In the genomic region with DNA sequence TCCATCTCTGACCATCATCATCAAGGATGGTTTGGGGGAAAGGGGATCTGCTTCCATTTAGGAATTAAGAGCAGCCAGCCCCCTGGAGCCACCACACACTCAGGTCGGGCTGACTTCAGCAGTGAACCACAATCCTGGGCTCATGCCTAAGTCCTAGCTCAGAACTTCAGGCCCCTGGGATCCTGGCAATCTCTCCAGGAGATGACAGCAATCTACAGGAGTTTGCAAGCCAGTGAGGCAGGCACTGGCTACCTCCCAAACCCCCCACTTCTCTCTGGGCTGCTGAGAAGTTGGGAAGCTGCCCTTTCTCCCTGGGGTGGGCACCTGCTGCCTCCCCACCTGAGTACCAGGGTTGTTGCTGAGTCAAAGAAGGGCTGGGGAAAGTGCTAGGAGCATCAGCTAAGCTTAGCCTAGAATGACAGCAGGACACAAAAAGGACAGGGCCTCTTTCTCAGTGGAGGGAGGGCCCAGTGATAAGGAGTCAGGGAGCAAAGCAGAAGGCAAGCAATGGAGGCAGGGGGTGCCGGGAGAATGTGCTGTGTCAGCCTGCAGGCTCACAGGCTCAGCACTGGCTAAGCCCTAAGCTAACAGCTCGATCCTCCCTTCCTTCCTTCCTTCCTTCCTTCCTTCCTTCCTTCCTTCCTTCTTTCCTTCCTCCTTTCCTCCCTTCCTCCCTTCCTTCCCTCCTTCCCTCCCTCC, we compare ENCODE assay signal across 26 mouse cellular contexts. TPM values are rescaled to one million over a fixed set of nuclear protein-coding genes. Genes with fewer than 3 reads are reported as not detected.
DNase-seq lines count a peak whose midpoint lies in the region; ATAC-seq and TF ChIP-seq lines count a peak whose summit lies in the region.
"Had no signal": no experiment of that assay in that cellular context is flagged by ENCODE, and none has a peak within 500 bp of the region (broad histone marks: within the 10 kb centered on the region; RNA-seq: fewer than 3 reads in every experiment).

No protein-coding gene starts in this region.

- H3K27me3 ChIP-seq in heart, embryonic 13.5 days (replicated peaks), result peaks cover 74% of the 10 kb centered on the region
- no peaks in the 10 kb centered on the region for H3K27me3 ChIP-seq in heart, adult 2 months (ENCODE audit: control insufficient read depth, insufficient read depth, low read length)
- H3K27me3 ChIP-seq in hindbrain, embryonic 13.5 days, result peaks cover 68% of the 10 kb centered on the region
- H3K27me3 ChIP-seq: CH12.LX had no signal

- DNase-seq in heart, adult 2 months, result no peak
- DNase-seq in NIH3T3 (ENCODE audit: low read depth), result peak; percentile 53
- no peak for DNase-seq in spleen, adult 18-20 months
- DNase-seq: adrenal gland, postnatal 10 days; B cell, adult 2 months; cerebellum, adult 8-10 months; cerebellum, postnatal 36 days; heart, postnatal 10 days; kidney, postnatal 4 days; lung, embryonic 14.5 days; thymus, adult 18-20 months; thymus, postnatal 4 days had no signal

- no peak for TF ChIP-seq POLR2A in heart, adult 2 months (IDR thresholded peaks at IDR 0.05; ENCODE audit: insufficient read depth, low read depth, low read length)
- no peak for TF ChIP-seq POLR2A in embryonic fibroblast, embryonic 13.5 days (IDR thresholded peaks at IDR 0.05; ENCODE audit: low read depth, low read length)

- H3K4me2 ChIP-seq in heart, embryonic 13.5 days, result no peak overlapping the region
- no peak overlapping the region for H3K4me2 ChIP-seq in hindbrain, embryonic 13.5 days
- H3K4me2 ChIP-seq: forebrain, embryonic 12.5 days; heart, embryonic 11.5 days; lung, embryonic 14.5 days; neural tube, embryonic 13.5 days had no signal

- ATAC-seq in heart, embryonic 13.5 days (ENCODE audit: extremely low read depth, insufficient number of reproducible peaks, low FRiP score, low TSS enrichment), result no peak
- peak; percentile 88 for ATAC-seq in megakaryocyte progenitor cell, adult 5-6 weeks (replicated peaks; ENCODE audit: poor library complexity)
- no peak for ATAC-seq in hindbrain, embryonic 13.5 days (ENCODE audit: low FRiP score)
- ATAC-seq: activated CD4-positive, CD25-positive, alpha-beta regulatory T cell, adult 4 months; intestine, postnatal 0 days; midbrain, embryonic 16.5 days had no signal

- peak overlapping the region; percentile 39; the same call in 1 of the 2 replicates for H3K27ac ChIP-seq in heart, embryonic 13.5 days (replicated peaks)
- no peak overlapping the region for H3K27ac ChIP-seq in heart, adult 2 months
- H3K27ac ChIP-seq in embryonic fibroblast, embryonic 13.5 days (ENCODE audit: insufficient read depth, low read length), result peak overlapping the region; percentile 37
- H3K27ac ChIP-seq in hindbrain, embryonic 13.5 days, result no peak overlapping the region
- H3K27ac ChIP-seq: forebrain, embryonic 12.5 days; midbrain, embryonic 10.5 days; neural tube, embryonic 13.5 days had no signal

- peaks cover 12% of the 10 kb centered on the region for H3K4me1 ChIP-seq in heart, embryonic 13.5 days
- no peaks in the 10 kb centered on the region for H3K4me1 ChIP-seq in heart, adult 2 months (ENCODE audit: control insufficient read depth, insufficient read depth, low read length)
- no peaks in the 10 kb centered on the region for H3K4me1 ChIP-seq in embryonic fibroblast, embryonic 13.5 days (ENCODE audit: control insufficient read depth, insufficient read depth, low read length)
- no peaks in the 10 kb centered on the region for H3K4me1 ChIP-seq in hindbrain, embryonic 13.5 days (replicated peaks)

- no peak for TF ChIP-seq CTCF in heart, adult 2 months (IDR thresholded peaks at IDR 0.05)
- no peak for TF ChIP-seq CTCF in embryonic fibroblast, embryonic 13.5 days (IDR thresholded peaks at IDR 0.05; ENCODE audit: borderline replicate concordance, insufficient read depth, low read length)

- H3K9me3 ChIP-seq in heart, embryonic 13.5 days, result no peaks in the 10 kb centered on the region
- H3K9me3 ChIP-seq in hindbrain, embryonic 13.5 days, result no peaks in the 10 kb centered on the region
- H3K9me3 ChIP-seq: forebrain, embryonic 12.5 days; G1E; midbrain, embryonic 10.5 days; neural tube, embryonic 13.5 days had no signal

- no peak overlapping the region for H3K9ac ChIP-seq in heart, embryonic 13.5 days
- no peak overlapping the region for H3K9ac ChIP-seq in heart, adult 2 months (ENCODE audit: low read depth, low read length)
- H3K9ac ChIP-seq in hindbrain, embryonic 13.5 days, result no peak overlapping the region
- H3K9ac ChIP-seq: forebrain, embryonic 12.5 days; lung, embryonic 14.5 days; neural tube, embryonic 13.5 days had no signal

- 18% methylated on average over 3 of the region's 3 CpGs for WGBS in heart, embryonic 13.5 days
- WGBS in heart, adult 2 months, result 67% methylated on average over 3 of the region's 3 CpGs
- WGBS in hindbrain, embryonic 13.5 days, result 39% methylated on average over 3 of the region's 3 CpGs

- intact Hi-C loops in heart, adult 2 months (cut with DNase I), result no loop called here

- H3K4me3 ChIP-seq in heart, embryonic 13.5 days, result no peak overlapping the region
- H3K4me3 ChIP-seq in heart, adult 2 months, result no peak overlapping the region
- no peak overlapping the region for H3K4me3 ChIP-seq in embryonic fibroblast, embryonic 13.5 days (ENCODE audit: insufficient read depth, low read length)
- H3K4me3 ChIP-seq in hindbrain, embryonic 13.5 days, result no peak overlapping the region
- H3K4me3 ChIP-seq: forebrain, embryonic 12.5 days; midbrain, embryonic 10.5 days; myocyte; neural tube, embryonic 13.5 days had no signal

- no peak for TF ChIP-seq EP300 in heart, adult 2 months (IDR thresholded peaks at IDR 0.05; ENCODE audit: insufficient read depth, low read depth, low read length)

- H3K36me3 ChIP-seq in heart, embryonic 13.5 days, result no peaks in the 10 kb centered on the region
- no peaks in the 10 kb centered on the region for H3K36me3 ChIP-seq in heart, adult 2 months (ENCODE audit: control insufficient read depth, insufficient read depth, low read length)
- no peaks in the 10 kb centered on the region for H3K36me3 ChIP-seq in hindbrain, embryonic 13.5 days
- H3K36me3 ChIP-seq: forebrain, embryonic 12.5 days; G1E; midbrain, embryonic 10.5 days; neural tube, embryonic 13.5 days had no signal

- H3K79me2 ChIP-seq in heart, adult 2 months (replicated peaks; ENCODE audit: control insufficient read depth, insufficient read depth, low read length), result no peaks in the 10 kb centered on the region

RNA-seq across cellular contexts. Expression of a gene that starts 54.8 kb away (rescaled TPM):
- 85.3 and 96.4 TPM in 2 replicates for polyA plus RNA-seq in heart, embryonic 13.5 days (2015; fragmentation: Nextera tagmentation; extraction: Ambion mirVana)
- total RNA-seq in heart, adult 2 months (2021), result 10 to 100 TPM; 22.7 to 24.8 TPM
- polyA plus RNA-seq in heart, adult 2 months (2012; rRNA removed), result 19.9 and 27.2 TPM in 2 replicates
- polyA plus RNA-seq in embryonic fibroblast, embryonic 13.5 days (2011; ENCODE audit: insufficient read length, low read depth, missing spikeins), result 53.8 and 54.6 TPM in 2 replicates
- total RNA-seq in megakaryocyte progenitor cell, adult 5-6 weeks (2015), result 14.6 and 14.8 TPM in 2 replicates
- total RNA-seq in megakaryocyte progenitor cell, adult 5-6 weeks (2017), result 35.2 and 40.4 TPM in 2 replicates
- polyA plus RNA-seq in hindbrain, embryonic 13.5 days (2015; fragmentation: Nextera tagmentation; extraction: Ambion mirVana), result 327 and 330 TPM in 2 replicates

Comparison
In these comparisons a context has a peak if more than half of its experiments do, and no peak if none do; other contexts are left out.
1. H3K27ac ChIP-seq: peak in heart, embryonic 13.5 days (single experiment) and embryonic fibroblast, embryonic 13.5 days (single experiment); none in heart, adult 2 months (single experiment) and hindbrain, embryonic 13.5 days (single experiment).